Mouse (Mus musculus) limb, embryonic 14.5 days (tissue): ENCODE measurements around the gene Hoxa1. TPM values are rescaled to one million over a fixed set of nuclear protein-coding genes. Genes with fewer than 3 reads are reported as not detected.

Experiments used
- ATAC-seq: fragments of 200-750 bp; cut with Nextera tagmentation; 2 replicates; pipeline ENCODE4 v1.8.0; 2017; ENCODE audit warnings: low read depth, moderate number of reproducible peaks, moderate TSS enrichment; ENCODE audit not compliant: low FRiP score
- DNase-seq: peaks from one replicate; pipeline ENCODE4 v3.0.0-alpha.2; 2015; ENCODE audit warnings: low spot score
- H3K27ac ChIP-seq: fragments of 300-500 bp; sonication (generic); replicated peaks from 2 replicates; pipeline ENCODE4 v1.5.1; 2014; ENCODE audit warnings: low read depth, mild to moderate bottlenecking, low read length, moderate library complexity, mixed read lengths
- H3K27me3 ChIP-seq: fragments of 300-500 bp; sonication (generic); 2 replicates; pipeline ENCODE4 v1.6.1; 2014; ENCODE audit warnings: low read length, mixed read lengths; ENCODE audit not compliant: control insufficient read depth, insufficient read depth
- H3K36me3 ChIP-seq: fragments of 300-500 bp; sonication (generic); 2 replicates; pipeline ENCODE4 v1.6.1; 2014; ENCODE audit warnings: mild to moderate bottlenecking, low read length, moderate library complexity, mixed read lengths; ENCODE audit not compliant: control insufficient read depth, insufficient read depth
- H3K4me1 ChIP-seq: fragments of 300-500 bp; sonication (generic); 2 replicates; pipeline ENCODE4 v1.6.1; 2014; ENCODE audit warnings: antibody characterized with exemption, low read length, mixed read lengths; ENCODE audit not compliant: control insufficient read depth, insufficient read depth
- H3K4me2 ChIP-seq: fragments of 300-500 bp; sonication (generic); replicated peaks from 2 replicates; pipeline ENCODE4 v1.6.1; 2014; ENCODE audit warnings: low read depth, mild to moderate bottlenecking, low read length, moderate library complexity; ENCODE audit not compliant: severe bottlenecking
- H3K4me3 ChIP-seq: fragments of 300-500 bp; sonication (generic); replicated peaks from 2 replicates; pipeline ENCODE4 v1.5.1; 2014; ENCODE audit warnings: low read length
- H3K9ac ChIP-seq: fragments of 300-500 bp; sonication (generic); 2 replicates; pipeline ENCODE4 v1.6.1; 2014; ENCODE audit warnings: mild to moderate bottlenecking, low read depth, low read length, moderate library complexity; ENCODE audit not compliant: severe bottlenecking
- H3K9me3 ChIP-seq: fragments of 300-500 bp; sonication (generic); 2 replicates; pipeline ENCODE4 v1.6.1; 2016; ENCODE audit warnings: low read length; ENCODE audit not compliant: control insufficient read depth
- POLR2A ChIP-seq: fragments of 200-500 bp; IDR thresholded peaks from 2 replicates; pipeline ENCODE4 v1.8.0; 2012; ENCODE audit warnings: inconsistent platforms, mild to moderate bottlenecking, moderate library complexity, borderline replicate concordance; ENCODE audit not compliant: insufficient read depth, insufficient read length; ENCODE audit errors: extremely low read depth
- WGBS: fragments of 180-500 bp; shearing (Covaris S2); extraction: QIAGEN DNeasy Blood & Tissue Kit; methylation state at CpG from one replicate; pipeline ENCODE4 v1.1.7; 2014; 5-methylcytosine and 5-hydroxymethylcytosine counted together
- polyA plus RNA-seq, 2 experiments: library from polyadenylated mRNA; depleted of rRNA in 1 of 2; stranded (reverse) in 1 of 2; unstranded in 1 of 2; fragments of >200 nt; fragmentation: Nextera tagmentation in 1 of 2; extraction: Ambion mirVana in 1 of 2; gene quantifications; 2 replicates each; pipeline versions ENCODE4 v1.2.1 to v1.2.3; 2012 to 2014

Hoxa1 gene
- polyA plus RNA-seq, 2 experiments: 1.6 to 1.7 TPM

- Histone ChIP-seq H3K4me2 (peak overlapping the region; percentile 40), H3K27ac (no peak overlapping the region), H3K9me3 (no peaks in the 10 kb centered on the region), H3K27me3 (peaks cover 88% of the 10 kb centered on the region), H3K36me3 (peaks cover 5% of the 10 kb centered on the region; the same call in 1 of the 2 replicates), H3K9ac (no peak overlapping the region), H3K4me1 (peaks cover 33% of the 10 kb centered on the region), H3K4me3 (peak overlapping the region; percentile 27)
- ATAC-seq: no peak
- no peak for TF ChIP-seq POLR2A
- 3% methylated on average over 39 of the region's 39 CpGs for WGBS
- no peak for DNase-seq
Observed at GRCm38 (mm10) chr6:52164051-52164625, 6.0 kb upstream of the Hoxa1 start.

- no peak overlapping the region for H3K9ac ChIP-seq
- WGBS: 25% methylated on average over 17 of the region's 17 CpGs
- DNase-seq: no peak
- H3K4me3 ChIP-seq: 0 out of 2 replicates have a peak overlapping the region, but pooled peaks have one; percentile 3
- H3K27ac ChIP-seq: no peak overlapping the region
- H3K9me3 ChIP-seq: no peaks in the 10 kb centered on the region
- H3K4me1 ChIP-seq: peaks cover 33% of the 10 kb centered on the region
- no peak for ATAC-seq
- H3K27me3 ChIP-seq: peaks cover 86% of the 10 kb centered on the region
- TF ChIP-seq POLR2A: no peak
- H3K4me2 ChIP-seq: peak overlapping the region; percentile 40
- peaks cover 2% of the 10 kb centered on the region; the same call in 1 of the 2 replicates for H3K36me3 ChIP-seq
Observed at GRCm38 (mm10) chr6:52163366-52164031, 5.4 kb upstream of the Hoxa1 start.

- ATAC-seq: no peak
- Histone ChIP-seq H3K9me3 (no peaks in the 10 kb centered on the region), H3K4me2 (peak overlapping the region; percentile 40; the same call in 1 of the 2 replicates), H3K27me3 (peaks cover 86% of the 10 kb centered on the region), H3K36me3 (no peaks in the 10 kb centered on the region), H3K9ac (no peak overlapping the region), H3K4me1 (peaks cover 34% of the 10 kb centered on the region), H3K4me3 (0 out of 2 replicates have a peak overlapping the region, but pooled peaks have one; percentile 3), H3K27ac (no peak overlapping the region)
- WGBS: 43% methylated on average over 14 of the region's 14 CpGs
- DNase-seq: no peak
- TF ChIP-seq POLR2A: no peak
Observed at GRCm38 (mm10) chr6:52162611-52163365, 4.7 kb upstream of the Hoxa1 start.

- 32% methylated on average over 1 of the region's 1 CpGs for WGBS
- H3K9me3 ChIP-seq: no peaks in the 10 kb centered on the region
- ATAC-seq (no peak), DNase-seq (no peak)
- no peak for TF ChIP-seq POLR2A
- peaks cover 35% of the 10 kb centered on the region for H3K4me1 ChIP-seq
- peaks cover 86% of the 10 kb centered on the region for H3K27me3 ChIP-seq
- H3K4me3 ChIP-seq: no peak overlapping the region
- no peaks in the 10 kb centered on the region for H3K36me3 ChIP-seq
- no peak overlapping the region for H3K9ac ChIP-seq
- no peak overlapping the region for H3K4me2 ChIP-seq
- no peak overlapping the region for H3K27ac ChIP-seq
Observed at GRCm38 (mm10) chr6:52162093-52162380, 3.9 kb upstream of the Hoxa1 start.

GRCm38 (mm10) chr6:52161336-52162092 lies 3.4 kb upstream of the Hoxa1 start:
- Histone ChIP-seq H3K9me3 (no peaks in the 10 kb centered on the region), H3K27me3 (peaks cover 86% of the 10 kb centered on the region), H3K9ac (no peak overlapping the region), H3K4me2 (peak overlapping the region; percentile 35; the same call in 1 of the 2 replicates), H3K4me1 (peaks cover 35% of the 10 kb centered on the region), H3K4me3 (0 out of 2 replicates have a peak overlapping the region, but pooled peaks have one; percentile 17), H3K27ac (no peak overlapping the region), H3K36me3 (no peaks in the 10 kb centered on the region)
- DNase-seq (no peak), ATAC-seq (no peak)
- no peak for TF ChIP-seq POLR2A
- 19% methylated on average over 8 of the region's 8 CpGs for WGBS
